Mouse (Mus musculus) hindbrain, embryonic 16.5 days (tissue): ENCODE measurements around the gene Tacc2. TPM values are rescaled to one million over a fixed set of nuclear protein-coding genes. Genes with fewer than 3 reads are reported as not detected.

Experiments
- ATAC-seq: fragments of 200-750 bp; cut with Nextera tagmentation; 2 replicates; pipeline ENCODE4 v1.8.0; 2017; ENCODE audit warnings: moderate TSS enrichment, moderate library complexity
- H3K27ac ChIP-seq: fragments of 300-500 bp; sonication (generic); 2 replicates; pipeline ENCODE4 v1.5.1; 2014; ENCODE audit warnings: low read depth, mild to moderate bottlenecking, control low read depth, low read length, moderate library complexity
- H3K27me3 ChIP-seq: fragments of 300-500 bp; sonication (generic); replicated peaks from 2 replicates; pipeline ENCODE4 v1.6.1; 2014; ENCODE audit warnings: low read length; ENCODE audit not compliant: control insufficient read depth, insufficient read depth
- H3K36me3 ChIP-seq: fragments of 300-500 bp; sonication (generic); 2 replicates; pipeline ENCODE4 v1.6.1; 2014; ENCODE audit warnings: mild to moderate bottlenecking, low read length, moderate library complexity, mixed read lengths; ENCODE audit not compliant: control insufficient read depth, insufficient read depth
- H3K4me1 ChIP-seq: fragments of 300-500 bp; sonication (generic); 2 replicates; pipeline ENCODE4 v1.6.1; 2014; ENCODE audit warnings: low read depth, low read length; ENCODE audit not compliant: control insufficient read depth, insufficient read depth
- H3K4me2 ChIP-seq: fragments of 300-500 bp; sonication (generic); 2 replicates; pipeline ENCODE4 v1.6.1; 2014; ENCODE audit warnings: mild to moderate bottlenecking, low read length, control low read depth, moderate library complexity
- H3K4me3 ChIP-seq: fragments of 300-500 bp; sonication (generic); 2 replicates; pipeline ENCODE4 v1.5.1; 2014; ENCODE audit warnings: mild to moderate bottlenecking, low read length, control low read depth, moderate library complexity
- H3K9ac ChIP-seq: fragments of 300-500 bp; sonication (generic); 2 replicates; pipeline ENCODE4 v1.6.1; 2014; ENCODE audit warnings: low read depth, mild to moderate bottlenecking, control low read depth, low read length, moderate library complexity
- H3K9me3 ChIP-seq: fragments of 300-500 bp; sonication (generic); 2 replicates; pipeline ENCODE4 v1.6.1; 2014; ENCODE audit warnings: mild to moderate bottlenecking, low read length, moderate library complexity; ENCODE audit not compliant: control insufficient read depth
- WGBS: fragments of 180-500 bp; shearing (Covaris S2); extraction: QIAGEN DNeasy Blood & Tissue Kit; methylation state at CpG from one replicate; pipeline ENCODE4 v1.1.7; 2014; 5-methylcytosine and 5-hydroxymethylcytosine counted together
- polyA plus RNA-seq: library from polyadenylated mRNA; unstranded; fragments of >200 nt; fragmentation: Nextera tagmentation; extraction: Ambion mirVana; gene quantifications from 2 replicates; pipeline ENCODE4 v1.2.1, GENCODE M21; 2015

Gene Tacc2
- polyA plus RNA-seq, 1 experiment from 2014 or later, result 49.7 TPM

DNA sequence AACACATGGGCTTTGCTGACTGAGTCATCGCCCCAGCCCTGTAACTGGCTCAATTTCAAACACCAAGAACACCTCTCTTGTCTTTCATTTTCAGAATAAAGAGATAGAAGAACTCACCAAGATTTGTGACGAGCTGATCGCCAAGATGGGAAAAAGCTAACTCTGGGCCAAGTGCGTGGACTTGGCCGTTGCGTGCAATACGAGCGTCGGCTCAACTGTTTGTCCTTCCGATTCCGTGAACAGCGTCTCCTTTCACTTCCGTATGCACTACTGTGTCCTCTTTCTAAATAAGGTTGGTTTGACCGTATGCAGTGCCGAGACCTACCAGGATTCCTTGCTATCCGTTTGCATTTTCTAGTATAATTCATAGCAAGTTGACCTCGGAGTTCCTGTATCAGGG is 186.9 kb downstream of the Tacc2 start:
- no peak for ATAC-seq
- Histone ChIP-seq H3K27me3 (no peaks in the 10 kb centered on the region), H3K4me1 (peaks cover 4% of the 10 kb centered on the region; the same call in 1 of the 2 replicates), H3K36me3 (peaks cover 12% of the 10 kb centered on the region), H3K9ac (no peak overlapping the region), H3K4me3 (no peak overlapping the region), H3K9me3 (no peaks in the 10 kb centered on the region), H3K27ac (no peak overlapping the region), H3K4me2 (no peak overlapping the region)
- 94% methylated on average over 17 of the region's 17 CpGs for WGBS

DNA sequence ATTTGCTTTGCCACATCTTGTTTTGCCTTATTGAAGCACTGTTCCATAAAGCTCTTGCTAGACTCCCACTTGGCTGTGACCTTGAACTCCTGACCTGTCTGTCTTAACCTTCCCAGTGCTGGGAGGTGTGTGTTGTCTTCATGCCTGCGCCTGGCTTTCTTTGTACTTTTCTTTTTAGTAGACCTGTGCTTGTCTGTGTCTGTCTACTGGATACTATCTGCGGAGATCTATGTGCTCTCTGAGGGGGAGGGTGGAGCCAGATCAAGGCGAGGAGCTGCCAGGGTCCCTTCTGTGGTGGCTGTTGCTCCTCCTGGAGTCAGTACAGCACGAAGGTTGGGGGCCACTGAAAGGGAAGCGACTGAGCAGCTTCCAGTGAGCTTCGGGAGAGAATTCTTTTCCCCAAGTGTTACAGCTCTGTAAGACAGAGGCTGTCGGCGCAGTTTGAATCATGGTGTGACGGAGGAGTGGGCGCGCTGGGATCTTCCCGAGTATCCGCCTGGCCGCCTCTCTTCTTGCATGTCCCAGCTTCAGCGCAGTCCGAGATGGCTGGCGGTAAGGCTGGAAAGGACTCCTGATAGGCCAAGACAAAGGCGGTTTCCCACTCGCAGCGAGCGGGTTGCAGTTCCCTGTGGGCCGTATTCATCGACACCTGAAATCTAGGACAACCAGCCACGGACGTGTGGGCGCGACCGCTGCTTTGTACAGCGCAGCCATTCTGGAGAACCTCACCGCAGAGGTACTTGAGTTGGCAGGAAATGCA is 189.4 kb downstream of the Tacc2 start:
- H3K36me3 ChIP-seq, result peaks cover 4% of the 10 kb centered on the region; the same call in 1 of the 2 replicates
- H3K27ac ChIP-seq, result no peak overlapping the region
- no peaks in the 10 kb centered on the region for H3K9me3 ChIP-seq
- H3K27me3 ChIP-seq, result no peaks in the 10 kb centered on the region
- no peak overlapping the region for H3K9ac ChIP-seq
- H3K4me1 ChIP-seq, result peaks cover 4% of the 10 kb centered on the region; the same call in 1 of the 2 replicates
- no peak overlapping the region for H3K4me3 ChIP-seq
- 79% methylated on average over 30 of the region's 30 CpGs for WGBS
- no peak for ATAC-seq
- no peak overlapping the region for H3K4me2 ChIP-seq

- no peak overlapping the region for H3K9ac ChIP-seq
- H3K27me3 ChIP-seq, result no peaks in the 10 kb centered on the region
- no peak overlapping the region for H3K4me2 ChIP-seq
- no peaks in the 10 kb centered on the region for H3K9me3 ChIP-seq
- no peak for ATAC-seq
- WGBS, result 92% methylated on average over 4 of the region's 4 CpGs
- no peak overlapping the region for H3K4me3 ChIP-seq
- H3K27ac ChIP-seq, result no peak overlapping the region
- peaks cover 4% of the 10 kb centered on the region; the same call in 1 of the 2 replicates for H3K36me3 ChIP-seq
- H3K4me1 ChIP-seq, result no peaks in the 10 kb centered on the region
Observed at GRCm38 (mm10) chr7:130768151-130768550, 190.9 kb downstream of the Tacc2 start.

GRCm38 (mm10) chr7:130770707-130771106 is 193.5 kb downstream of the Tacc2 start:
- Histone ChIP-seq H3K36me3 (no peaks in the 10 kb centered on the region), H3K27me3 (no peaks in the 10 kb centered on the region), H3K4me2 (no peak overlapping the region), H3K27ac (no peak overlapping the region), H3K4me3 (no peak overlapping the region), H3K9me3 (no peaks in the 10 kb centered on the region), H3K9ac (no peak overlapping the region; the same call in 1 of the 2 replicates), H3K4me1 (no peaks in the 10 kb centered on the region; the same call in 1 of the 2 replicates)
- peak; percentile 75 for ATAC-seq
- WGBS, result 16% methylated on average over 3 of the region's 3 CpGs

DNA sequence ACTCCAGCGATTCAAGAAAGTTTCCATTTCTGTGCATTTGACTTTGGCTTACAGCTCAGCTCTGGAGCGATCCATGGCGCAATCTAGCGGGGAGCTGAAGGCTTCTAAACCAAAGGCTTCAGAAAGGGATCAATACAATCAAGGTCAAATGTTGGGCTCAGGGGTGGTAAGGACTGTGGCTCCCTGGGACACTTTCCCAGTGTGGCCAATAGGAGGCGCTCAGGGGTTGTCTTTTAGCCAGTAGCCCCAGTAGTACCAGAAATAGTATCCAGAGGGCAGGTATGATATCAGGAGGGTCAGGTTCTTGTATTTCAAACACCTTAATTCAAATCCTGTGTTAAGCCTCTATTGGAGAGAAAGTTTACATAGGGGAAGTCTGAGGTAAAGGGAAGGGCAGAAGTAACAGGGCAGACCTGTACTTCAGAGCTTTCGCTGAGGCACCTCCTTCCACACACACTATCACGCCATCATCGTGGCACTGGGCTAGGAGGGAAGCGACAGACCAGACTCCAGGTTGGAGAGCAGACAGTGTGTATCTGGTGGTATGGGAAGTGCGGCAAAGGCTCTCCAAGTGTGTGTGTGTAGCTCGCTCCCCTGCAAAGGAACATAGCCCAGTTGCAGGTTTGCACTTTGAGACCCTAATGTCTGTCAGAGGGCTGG is 196.1 kb downstream of the Tacc2 start:
- Histone ChIP-seq H3K9ac (no peak overlapping the region), H3K4me2 (no peak overlapping the region), H3K9me3 (no peaks in the 10 kb centered on the region), H3K27ac (no peak overlapping the region), H3K36me3 (no peaks in the 10 kb centered on the region), H3K4me3 (no peak overlapping the region), H3K27me3 (no peaks in the 10 kb centered on the region), H3K4me1 (no peaks in the 10 kb centered on the region; the same call in 1 of the 2 replicates)
- WGBS, result 73% methylated on average over 11 of the region's 11 CpGs
- no peak for ATAC-seq

DNA sequence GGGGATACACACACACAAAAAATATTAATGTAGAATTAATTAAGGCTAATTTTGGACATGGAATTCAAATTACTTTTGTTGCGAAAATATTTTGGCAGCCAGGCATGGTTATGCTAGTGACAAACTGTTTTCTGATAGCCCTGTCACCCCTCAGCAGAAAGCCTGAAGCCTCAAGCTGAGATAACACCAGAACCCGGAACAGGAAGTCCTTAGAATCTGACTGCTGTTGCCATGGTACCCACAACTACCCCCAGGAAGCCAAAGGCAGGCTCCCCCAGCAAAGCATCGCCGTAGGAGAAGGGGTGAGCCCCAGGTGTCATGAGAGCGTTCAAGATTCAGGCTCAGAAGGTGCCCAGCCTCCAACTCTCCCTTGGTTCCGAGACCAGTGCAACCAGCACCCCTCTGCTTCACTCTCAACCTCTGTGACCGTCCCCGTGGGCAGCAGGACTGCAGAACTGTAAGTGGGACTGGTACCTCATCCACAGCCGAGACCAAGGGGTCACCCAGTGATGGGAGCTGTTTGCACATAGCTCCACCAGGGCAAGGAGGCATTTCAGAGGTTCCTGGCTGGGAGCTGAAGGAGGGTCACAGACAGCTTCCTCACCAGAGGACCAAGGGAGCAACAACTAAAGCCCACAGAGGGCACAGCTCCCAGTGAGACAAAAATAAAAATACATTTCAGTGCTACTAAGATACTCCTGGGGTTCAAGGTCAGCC is 196.8 kb downstream of the Tacc2 start, which contains the start of gene Btbd16:
TSS of gene Btbd16 (plus strand) at position 156 of the 717 bp plus-strand sequence.
- H3K27me3 ChIP-seq, result no peaks in the 10 kb centered on the region
- H3K36me3 ChIP-seq, result no peaks in the 10 kb centered on the region
- H3K4me1 ChIP-seq, result no peaks in the 10 kb centered on the region; the same call in 1 of the 2 replicates
- WGBS, result 56% methylated on average over 9 of the region's 9 CpGs
- no peak within 1 kb of the TSS for H3K4me3 ChIP-seq
- H3K9ac ChIP-seq, result no peak within 1 kb of the TSS
- H3K27ac ChIP-seq, result no peak within 1 kb of the TSS
- no peak within 1 kb of the TSS for H3K4me2 ChIP-seq
- no peak for ATAC-seq
- H3K9me3 ChIP-seq, result no peaks in the 10 kb centered on the region

- Histone ChIP-seq H3K4me2 (no peak overlapping the region), H3K9me3 (no peaks in the 10 kb centered on the region), H3K4me3 (no peak overlapping the region), H3K27me3 (no peaks in the 10 kb centered on the region), H3K36me3 (no peaks in the 10 kb centered on the region), H3K27ac (no peak overlapping the region), H3K4me1 (no peaks in the 10 kb centered on the region), H3K9ac (no peak overlapping the region)
- WGBS, result 72% methylated on average over 5 of the region's 5 CpGs
- no peak for ATAC-seq
Observed at GRCm38 (mm10) chr7:130780866-130781419, 203.7 kb downstream of the Tacc2 start.

GRCm38 (mm10) chr7:130782501-130783050 is 205.3 kb downstream of the Tacc2 start:
- H3K4me2 ChIP-seq, result no peak overlapping the region
- no peaks in the 10 kb centered on the region for H3K9me3 ChIP-seq
- H3K36me3 ChIP-seq, result no peaks in the 10 kb centered on the region
- 81% methylated on average over 5 of the region's 5 CpGs for WGBS
- no peak overlapping the region for H3K27ac ChIP-seq
- no peak for ATAC-seq
- H3K4me3 ChIP-seq, result no peak overlapping the region
- no peak overlapping the region for H3K9ac ChIP-seq
- no peaks in the 10 kb centered on the region for H3K4me1 ChIP-seq
- H3K27me3 ChIP-seq, result no peaks in the 10 kb centered on the region
